Mouse (Mus musculus) heart, postnatal 36 days (tissue): ENCODE data around the gene Ccn6. TPM values are rescaled to one million over a fixed set of nuclear protein-coding genes. Genes with fewer than 3 reads are reported as not detected.

Experiments
- total RNA-seq, 2 experiments: library from RNA; stranded (reverse); gene quantifications; 2 replicates each; pipeline ENCODE4 v1.2.3; 2021

The Ccn6 gene
- total RNA-seq, 2 experiments from 2014 or later = not detected

Other genes with a start within 250 kb of the Ccn6 start
- gene Lama4, start 198.3 kb downstream of the Ccn6 start, total RNA-seq = 10 to 100 TPM; 65.8 to 75.2 TPM
- gene Fam229b, start 29.9 kb downstream of the Ccn6 start, total RNA-seq = 1 to 10 TPM; 5.4 to 6.7 TPM
- gene Tube1, start 29.8 kb downstream of the Ccn6 start, total RNA-seq = 1 to 10 TPM; 1.0 to 1.2 TPM
- 10 to 100 TPM; 32.1 to 35.1 TPM for gene Fyn, start 205.1 kb upstream of the Ccn6 start, total RNA-seq